Mouse (Mus musculus) small intestine, adult 2 months (tissue): Measurements from ENCODE around the gene Zmynd10. TPM values are rescaled to one million over a fixed set of nuclear protein-coding genes. Genes with fewer than 3 reads are reported as not detected.

Source experiments
- H3K27ac ChIP-seq: fragments of 200-500 bp; 2 replicates; pipeline ENCODE4 v1.5.1; 2012; ENCODE audit warnings: low read depth, low read length, control low read depth, inconsistent platforms; ENCODE audit not compliant: insufficient read depth
- H3K27me3 ChIP-seq: fragments of 200-500 bp; 2 replicates; pipeline ENCODE4 v1.6.1; 2012; ENCODE audit warnings: mild to moderate bottlenecking, moderate library complexity, low read length, inconsistent platforms; ENCODE audit not compliant: control insufficient read depth, insufficient read depth
- H3K36me3 ChIP-seq: fragments of 200-500 bp; 2 replicates; pipeline ENCODE4 v1.6.1; 2012; ENCODE audit warnings: mild to moderate bottlenecking, low read length, control low read depth, inconsistent platforms; ENCODE audit not compliant: control insufficient read depth, insufficient read depth
- H3K4me1 ChIP-seq: fragments of 200-500 bp; 2 replicates; pipeline ENCODE4 v1.6.1; 2012; ENCODE audit warnings: low read length, inconsistent platforms, mixed read lengths; ENCODE audit not compliant: control insufficient read depth, insufficient read depth, insufficient read length
- H3K4me3 ChIP-seq: fragments of 200-500 bp; 2 replicates; pipeline ENCODE4 v1.5.1; 2012; ENCODE audit warnings: low read depth, mild to moderate bottlenecking, control low read depth, inconsistent platforms, low read length, moderate library complexity
- CTCF ChIP-seq: fragments of 200-500 bp; IDR thresholded peaks from 2 replicates; pipeline ENCODE4 v1.5.1; 2012; ENCODE audit warnings: low read depth, mild to moderate bottlenecking, control low read depth, inconsistent platforms, low read length, moderate library complexity, mixed read lengths; ENCODE audit not compliant: insufficient replicate concordance, insufficient read length; ENCODE audit errors: extremely low read depth
- POLR2A ChIP-seq: fragments of 200-500 bp; IDR thresholded peaks from 2 replicates; pipeline ENCODE4 v1.6.1; 2012; ENCODE audit warnings: low read depth, mild to moderate bottlenecking, control low read depth, inconsistent platforms, low read length, moderate library complexity
- WGBS: fragments of 180-500 bp; shearing (Covaris S2); methylation state at CpG from one replicate; pipeline ENCODE4 v1.1.7; 2018; 5-methylcytosine and 5-hydroxymethylcytosine counted together
- polyA plus RNA-seq: library from polyadenylated mRNA; depleted of rRNA; stranded (reverse); fragments of >200 nt; gene quantifications from 2 replicates; pipeline ENCODE4 v1.2.3, GENCODE M21; 2012

Zmynd10 gene
- polyA plus RNA-seq, 1 experiment = 0.32 TPM

GRCm38 (mm10) chr9:107541474-107542351 lies 5.4 kb upstream of the Zmynd10 start, which contains the start of the genes Cyb561d2 and Nprl2:
Cyb561d2 (minus strand) TSS chr9:107542193.
Nprl2 (plus strand) TSS chr9:107542226.
- under 1% methylated on average over 46 of the region's 46 CpGs for WGBS
- Histone ChIP-seq H3K4me3 (peak within 1 kb of the TSS; percentile 76), H3K4me1 (peaks cover 8% of the 10 kb centered on the region), H3K36me3 (peaks cover 31% of the 10 kb centered on the region), H3K27me3 (no peaks in the 10 kb centered on the region), H3K27ac (peak within 1 kb of the TSS; percentile 41)
- TF ChIP-seq CTCF (no peak), POLR2A (0 out of 2 replicates have a peak, but pooled peaks have one; percentile 10)

DNA sequence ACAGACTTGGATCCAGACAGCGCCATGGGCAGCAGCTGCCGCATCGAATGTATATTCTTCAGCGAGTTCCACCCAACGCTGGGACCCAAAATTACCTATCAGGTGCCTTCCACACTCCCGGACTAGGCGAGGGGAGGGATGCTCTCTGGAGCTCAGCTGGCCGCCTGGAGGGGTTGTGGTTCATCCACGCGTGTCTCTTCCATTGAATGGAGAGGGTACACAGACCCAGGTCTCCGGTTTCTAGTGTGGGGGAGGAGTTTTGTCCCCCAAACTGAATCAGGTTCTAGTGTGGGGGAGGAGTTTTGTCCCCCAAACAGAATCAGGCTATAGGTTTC lies 4.8 kb upstream of the Zmynd10 start:
- H3K27ac ChIP-seq = no peak overlapping the region
- TF ChIP-seq CTCF = no peak
- TF ChIP-seq POLR2A = no peak
- H3K4me3 ChIP-seq = peak overlapping the region; percentile 76
- WGBS = under 1% methylated on average over 11 of the region's 11 CpGs
- H3K36me3 ChIP-seq = peaks cover 31% of the 10 kb centered on the region
- H3K4me1 ChIP-seq = peaks cover 12% of the 10 kb centered on the region
- no peaks in the 10 kb centered on the region for H3K27me3 ChIP-seq

GRCm38 (mm10) chr9:107542721-107543120 lies 4.4 kb upstream of the Zmynd10 start:
- peaks cover 29% of the 10 kb centered on the region for H3K36me3 ChIP-seq
- no peak for TF ChIP-seq CTCF
- no peak for TF ChIP-seq POLR2A
- H3K4me3 ChIP-seq = no peak overlapping the region
- no peaks in the 10 kb centered on the region for H3K27me3 ChIP-seq
- H3K27ac ChIP-seq = no peak overlapping the region
- WGBS = 45% methylated on average over 8 of the region's 8 CpGs
- H3K4me1 ChIP-seq = peaks cover 15% of the 10 kb centered on the region

GRCm38 (mm10) chr9:107543299-107543698 lies 3.8 kb upstream of the Zmynd10 start:
- H3K36me3 ChIP-seq = peaks cover 23% of the 10 kb centered on the region
- H3K27ac ChIP-seq = no peak overlapping the region
- no peak overlapping the region for H3K4me3 ChIP-seq
- TF ChIP-seq POLR2A (no peak), CTCF (no peak)
- 85% methylated on average over 11 of the region's 11 CpGs for WGBS
- no peaks in the 10 kb centered on the region for H3K27me3 ChIP-seq
- H3K4me1 ChIP-seq = peaks cover 15% of the 10 kb centered on the region

- Histone ChIP-seq H3K27me3 (no peaks in the 10 kb centered on the region), H3K4me3 (no peak overlapping the region), H3K36me3 (peaks cover 15% of the 10 kb centered on the region), H3K27ac (no peak overlapping the region), H3K4me1 (peaks cover 15% of the 10 kb centered on the region)
- TF ChIP-seq POLR2A (no peak), CTCF (no peak)
- 97% methylated on average over 17 of the region's 17 CpGs for WGBS
Observed at GRCm38 (mm10) chr9:107544196-107544700, 2.9 kb upstream of the Zmynd10 start.

DNA sequence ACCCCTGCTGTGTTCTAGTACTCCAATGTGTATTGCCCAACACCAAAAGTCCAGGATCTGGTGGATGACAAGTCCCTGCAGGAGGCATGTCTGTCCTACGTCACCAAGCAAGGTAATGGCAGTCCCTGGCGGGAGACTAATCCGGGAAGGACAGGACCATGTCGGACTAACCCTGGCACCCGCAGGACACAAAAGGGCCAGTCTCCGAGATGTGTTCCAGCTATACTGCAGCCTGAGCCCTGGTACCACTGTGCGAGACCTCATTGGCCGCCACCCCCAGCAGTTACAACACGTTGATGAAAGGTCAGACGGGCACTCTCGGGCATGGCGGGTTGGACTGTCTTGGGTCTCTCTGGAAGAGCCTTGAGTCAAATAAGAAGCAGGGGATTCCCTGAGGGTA lies 2.4 kb upstream of the Zmynd10 start:
- Histone ChIP-seq H3K4me3 (no peak overlapping the region), H3K36me3 (peaks cover 10% of the 10 kb centered on the region; the same call in 1 of the 2 replicates), H3K27me3 (no peaks in the 10 kb centered on the region), H3K4me1 (peaks cover 15% of the 10 kb centered on the region), H3K27ac (no peak overlapping the region)
- WGBS = 90% methylated on average over 12 of the region's 12 CpGs
- TF ChIP-seq CTCF (no peak), POLR2A (no peak)

DNA sequence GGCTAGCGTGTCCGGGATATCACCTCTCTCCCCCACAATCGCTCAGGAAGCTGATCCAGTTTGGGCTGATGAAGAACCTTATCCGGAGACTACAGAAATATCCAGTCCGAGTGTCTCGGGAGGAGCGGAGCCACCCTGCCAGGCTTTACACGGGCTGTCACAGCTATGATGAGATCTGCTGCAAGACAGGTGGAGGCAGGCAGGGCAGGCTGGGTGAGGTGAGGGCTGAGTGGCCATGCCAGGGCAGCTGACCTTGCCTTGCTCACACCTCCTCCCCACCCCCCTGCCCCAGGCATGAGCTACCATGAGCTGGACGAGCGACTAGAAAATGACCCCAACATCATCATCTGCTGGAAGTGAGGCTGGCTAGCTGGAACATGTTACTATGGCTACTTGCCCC lies 1.9 kb upstream of the Zmynd10 start:
- Histone ChIP-seq H3K4me3 (no peak overlapping the region), H3K27me3 (no peaks in the 10 kb centered on the region), H3K27ac (no peak overlapping the region), H3K36me3 (peaks cover 8% of the 10 kb centered on the region; the same call in 1 of the 2 replicates), H3K4me1 (peaks cover 15% of the 10 kb centered on the region)
- WGBS = 89% methylated on average over 10 of the region's 10 CpGs
- TF ChIP-seq CTCF (no peak), POLR2A (no peak)
